Mouse (Mus musculus) neural tube, embryonic 10.5 days (tissue): ENCODE results near the gene Cisd3.
"Not testable (repeated sequence)": the region's sequence is repeated elsewhere in the genome, so short reads cannot be mapped to it uniquely, and the experiment has no call there.

Source experiments
- DNase-seq: peaks from one replicate; pipeline ENCODE4 v3.0.0-alpha.2; 2017; ENCODE audit warnings: low spot score; ENCODE audit errors: extremely low spot score

The Cisd3 gene

DNA sequence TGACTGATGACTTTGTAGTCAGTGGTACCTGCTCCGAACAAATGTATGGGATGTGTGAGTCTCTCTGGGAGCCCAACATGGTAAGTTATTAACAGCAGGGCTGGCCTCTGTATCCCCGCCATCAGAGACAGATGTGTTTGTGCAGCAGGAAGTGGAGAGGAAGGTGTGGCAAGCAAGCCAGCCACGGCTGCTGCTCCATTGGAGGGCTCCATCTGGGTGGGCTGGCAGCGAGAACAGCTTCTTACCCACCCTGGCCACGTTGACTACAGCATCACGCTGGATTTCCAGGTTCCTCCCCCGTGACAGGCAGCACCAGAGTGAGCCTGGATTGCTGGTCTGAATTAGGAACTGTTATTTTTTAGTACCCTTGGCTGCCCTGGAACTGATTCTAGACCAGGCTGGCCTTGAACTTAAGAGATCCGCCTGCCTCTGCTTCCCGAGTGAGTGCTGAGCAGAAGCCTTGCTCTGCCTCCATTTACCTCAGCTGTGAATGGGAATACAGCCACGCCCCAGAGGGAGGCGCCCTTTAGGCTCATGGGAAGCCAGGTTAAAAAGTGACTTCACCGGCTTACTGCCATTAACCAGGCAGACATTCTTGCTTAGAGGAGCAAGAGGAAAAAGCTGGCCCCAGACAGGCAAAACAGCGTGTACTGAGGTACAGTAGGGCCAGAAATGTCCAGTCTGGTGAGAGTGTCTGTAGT, 25.7 kb downstream of the Cisd3 start:
- DNase-seq, result no peak

- DNase-seq, result no peak
Measured at GRCm38 (mm10) chr11:97712286-97712685, 26.7 kb downstream of the Cisd3 start.

GRCm38 (mm10) chr11:97713896-97714295, 28.3 kb downstream of the Cisd3 start:
- no peak for DNase-seq

DNA sequence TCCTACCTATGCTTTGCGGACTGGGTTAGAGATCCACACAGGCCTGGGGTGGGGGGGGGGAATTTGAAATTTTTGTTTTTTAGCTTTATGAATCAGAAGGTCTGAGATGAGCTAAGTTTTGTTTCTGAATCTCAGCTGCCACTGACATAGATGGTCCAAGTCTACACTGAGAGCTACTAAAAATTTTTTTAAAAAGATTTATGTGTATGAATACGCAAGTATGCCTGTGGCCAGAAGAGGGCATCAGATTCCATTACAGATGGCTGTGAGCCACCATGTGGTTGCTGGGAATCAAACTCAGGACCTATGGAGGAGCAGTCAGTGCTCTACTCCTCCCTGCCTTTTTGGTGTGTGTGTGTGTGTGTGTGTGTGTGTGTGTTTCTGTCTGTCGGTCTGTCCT, 28.7 kb downstream of the Cisd3 start:
- DNase-seq, result no peak

- DNase-seq, result no peak
Measured at GRCm38 (mm10) chr11:97714784-97715760, 29.4 kb downstream of the Cisd3 start.

- no peak for DNase-seq
Measured at GRCm38 (mm10) chr11:97716021-97716420, 30.4 kb downstream of the Cisd3 start.

DNA sequence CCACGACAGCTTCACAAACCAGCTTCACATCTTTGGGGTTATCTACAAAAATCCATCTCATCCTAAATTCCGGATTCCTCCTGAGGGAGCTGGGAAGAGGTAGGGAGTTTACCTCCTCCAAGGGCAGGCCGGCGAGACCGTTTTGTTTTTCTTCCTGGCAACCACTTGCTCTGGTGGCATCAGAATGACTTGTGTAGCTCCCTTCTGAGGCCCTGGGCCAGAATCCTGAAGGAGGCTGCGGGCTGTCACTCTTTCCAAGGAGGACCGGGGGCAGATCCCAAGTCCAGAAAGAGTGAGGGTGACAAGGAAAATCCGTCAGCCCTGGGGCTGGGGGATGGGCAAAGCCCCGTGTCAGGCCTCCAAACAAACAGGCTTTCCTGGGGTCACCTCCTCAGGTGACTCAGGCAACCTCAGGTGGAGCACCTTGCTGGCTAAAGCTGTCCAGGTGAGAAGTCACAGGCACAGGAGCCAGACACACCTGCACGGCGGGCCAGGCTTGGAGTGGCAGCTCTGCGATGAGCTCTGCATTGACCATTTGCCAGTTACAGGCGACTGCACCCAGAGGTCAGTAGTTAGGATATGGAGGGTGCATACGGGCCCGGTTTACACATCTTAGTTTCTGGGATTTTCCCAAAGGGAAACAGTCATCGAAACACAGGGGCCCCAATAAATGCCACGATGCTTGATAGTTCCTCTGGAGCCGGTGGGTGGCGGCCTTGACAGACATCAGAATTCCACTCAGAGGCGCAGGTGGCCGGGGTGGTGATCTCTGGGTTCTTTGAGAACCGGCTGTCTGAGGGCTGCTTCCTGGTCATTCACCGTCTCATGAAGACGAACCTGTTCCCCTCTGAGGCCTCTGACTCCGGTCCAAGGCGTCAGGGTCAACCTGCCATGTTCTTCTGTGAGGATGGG, 32.0 kb downstream of the Cisd3 start:
- DNase-seq, result no peak

- DNase-seq, result no peak
Measured at GRCm38 (mm10) chr11:97718281-97718860, 32.7 kb downstream of the Cisd3 start.

DNA sequence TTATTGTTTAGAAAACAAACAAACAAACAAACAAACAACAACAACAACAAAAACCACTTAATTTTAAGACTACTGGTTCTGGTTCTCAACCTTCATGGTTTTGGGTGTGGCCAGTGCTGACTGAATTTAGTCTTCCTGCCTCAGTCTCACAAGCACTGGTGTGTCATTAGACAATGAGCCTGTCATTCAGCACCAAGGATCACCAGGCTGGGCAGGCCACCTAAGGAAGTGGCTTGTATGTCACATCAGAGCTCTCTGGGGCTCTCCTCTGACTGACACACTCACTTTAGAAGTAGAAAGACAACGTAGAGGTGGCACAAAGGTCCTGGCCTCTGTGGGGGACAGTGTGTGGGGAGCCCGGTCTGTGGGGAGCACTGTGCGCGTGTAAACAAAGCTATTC, 33.4 kb downstream of the Cisd3 start:
- DNase-seq, result no peak

GRCm38 (mm10) chr11:97721338-97721737, 35.7 kb downstream of the Cisd3 start:
- no peak for DNase-seq

DNA sequence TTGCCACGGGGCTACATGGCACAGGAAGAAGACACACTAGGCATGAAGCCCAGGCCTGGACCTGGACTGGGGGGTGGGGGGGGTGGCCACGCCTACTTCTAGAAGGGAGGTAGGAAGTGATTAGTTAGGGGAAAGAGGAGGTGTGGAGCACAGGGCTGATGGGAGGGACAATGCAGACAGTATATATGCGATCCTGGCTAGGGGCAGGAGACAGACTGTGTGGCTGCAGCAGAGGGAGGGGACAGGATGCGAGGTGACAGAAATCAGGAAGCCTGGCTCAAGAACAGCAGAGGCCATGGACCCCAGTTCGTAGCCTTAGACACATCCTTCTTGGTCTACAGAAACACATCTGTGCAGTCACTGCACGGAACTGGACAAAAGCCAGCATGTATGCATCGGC, 38.1 kb downstream of the Cisd3 start:
- DNase-seq, result no peak

GRCm38 (mm10) chr11:97728311-97728710, 42.7 kb downstream of the Cisd3 start:
- DNase-seq, result no peak

DNA sequence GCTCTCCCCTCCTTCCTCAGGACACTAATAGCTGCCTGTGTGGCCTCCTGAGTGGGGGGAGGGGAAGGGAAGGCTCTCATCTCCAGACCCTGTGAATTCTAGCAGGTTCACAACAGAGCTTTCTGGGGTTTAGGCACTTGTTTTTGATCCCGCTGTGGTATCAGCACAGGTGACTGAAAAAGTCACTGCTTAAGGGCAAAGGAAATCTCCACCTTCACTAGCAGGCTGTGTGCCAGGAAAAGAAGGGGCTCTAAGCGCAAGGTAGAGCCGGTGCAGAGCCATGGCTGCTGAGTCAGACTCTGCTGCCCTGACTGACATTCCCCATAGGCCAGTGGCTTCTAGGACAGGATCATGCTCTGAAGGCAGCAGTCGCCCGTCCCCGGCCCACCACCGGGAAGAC, 43.1 kb downstream of the Cisd3 start:
- no peak for DNase-seq

DNA sequence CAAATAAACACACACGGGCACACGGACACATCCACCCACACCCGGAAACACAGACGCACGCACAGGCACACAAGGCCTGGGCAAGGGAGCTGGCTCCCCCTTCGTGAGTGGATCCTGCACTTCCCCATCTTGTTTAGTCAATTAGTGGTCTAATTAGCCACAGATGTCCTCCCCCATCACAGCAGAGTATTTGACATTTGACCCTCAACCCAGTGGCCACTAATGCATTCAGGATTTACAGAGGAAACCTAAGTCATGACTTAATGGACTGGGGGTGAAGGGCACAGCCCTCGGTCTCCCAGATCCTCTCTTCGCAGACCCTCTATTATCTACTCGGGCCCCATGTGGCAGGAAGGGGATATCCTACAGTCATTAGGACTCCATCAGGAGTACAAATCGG, 48.1 kb downstream of the Cisd3 start:
- peak; percentile 31 for DNase-seq

GRCm38 (mm10) chr11:97734810-97735209, 49.2 kb downstream of the Cisd3 start:
- DNase-seq, result not testable (repeated sequence)

DNA sequence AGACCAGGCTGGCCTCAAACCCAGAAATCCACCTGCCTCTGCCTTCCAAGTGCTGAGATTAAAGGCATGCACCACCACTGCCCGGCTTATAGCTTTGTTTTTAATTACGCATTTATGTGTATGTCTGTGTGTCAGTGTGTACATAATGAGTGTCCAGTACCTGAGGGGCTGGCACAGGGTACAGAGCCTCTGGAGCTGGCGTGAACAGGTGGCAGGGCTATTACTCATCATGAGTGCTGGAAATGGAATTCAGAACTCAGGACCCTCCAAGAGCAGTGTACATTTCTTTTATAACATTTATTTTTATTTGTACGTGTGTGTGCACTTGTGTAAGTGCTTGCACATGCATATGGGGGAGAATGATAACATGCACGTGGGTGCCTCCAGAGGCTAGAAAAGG, 51.0 kb downstream of the Cisd3 start:
- DNase-seq, result no peak

- DNase-seq, result no peak
Measured at GRCm38 (mm10) chr11:97737600-97737999, 52.0 kb downstream of the Cisd3 start.
